Mouse (Mus musculus) lung, adult 2 months (tissue): ENCODE results near the gene Prdm16.

Experiments
- CTCF ChIP-seq: fragments of 200-500 bp; IDR thresholded peaks from 2 replicates; pipeline ENCODE4 v1.5.1; 2011; ENCODE audit warnings: mild to moderate bottlenecking, low read length, control low read depth; ENCODE audit not compliant: insufficient read depth
- POLR2A ChIP-seq: fragments of 200-500 bp; IDR thresholded peaks from 2 replicates; pipeline ENCODE4 v1.6.1; 2011; ENCODE audit warnings: low read depth, mild to moderate bottlenecking, control low read depth, low read length, borderline replicate concordance; ENCODE audit errors: extremely low read depth

- no peak for TF ChIP-seq CTCF
- TF ChIP-seq POLR2A, result no peak
Observed at GRCm38 (mm10) chr4:154538727-154539126, 97.9 kb downstream of the Prdm16 start.
